Mouse (Mus musculus): ENCODE data around the gene Gm2663.
"Not testable (repeated sequence)": the region's sequence is repeated elsewhere in the genome, so short reads cannot be mapped to it uniquely, and the experiment has no call there.

The Gm2663 gene

DNA sequence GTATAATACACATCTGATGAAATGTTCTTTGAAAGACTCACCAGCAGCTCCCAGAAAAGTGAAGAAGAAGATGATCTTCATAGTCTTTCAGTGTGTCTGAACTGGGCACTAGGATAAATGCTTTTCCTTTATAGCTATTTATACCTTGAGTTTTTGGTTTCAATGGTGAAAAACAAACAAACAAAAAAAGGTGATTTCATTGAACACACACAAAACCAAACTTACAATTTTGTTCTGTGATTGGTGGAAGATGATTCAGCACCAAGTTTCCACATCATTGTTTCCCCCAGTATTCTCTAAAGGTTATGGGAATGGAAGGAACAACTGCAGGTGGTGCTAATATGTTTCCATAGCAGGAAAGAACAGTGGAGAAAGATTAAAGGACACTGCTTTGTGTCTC is at the start of gene Gm2663:
Gene Gm2663 (minus strand): TSS at position 101 of the 400 bp plus-strand sequence.
- not testable (repeated sequence) for DNase-seq (ENCODE audit: low read depth in 2 of 2, low spot score in 2 of 2)

- DNase-seq (ENCODE audit: low read depth in 2 of 2, low spot score in 2 of 2) = no peak
Measured at GRCm38 (mm10) chr6:41048602-41049001, 49.3 kb upstream of the Gm2663 start.

DNA sequence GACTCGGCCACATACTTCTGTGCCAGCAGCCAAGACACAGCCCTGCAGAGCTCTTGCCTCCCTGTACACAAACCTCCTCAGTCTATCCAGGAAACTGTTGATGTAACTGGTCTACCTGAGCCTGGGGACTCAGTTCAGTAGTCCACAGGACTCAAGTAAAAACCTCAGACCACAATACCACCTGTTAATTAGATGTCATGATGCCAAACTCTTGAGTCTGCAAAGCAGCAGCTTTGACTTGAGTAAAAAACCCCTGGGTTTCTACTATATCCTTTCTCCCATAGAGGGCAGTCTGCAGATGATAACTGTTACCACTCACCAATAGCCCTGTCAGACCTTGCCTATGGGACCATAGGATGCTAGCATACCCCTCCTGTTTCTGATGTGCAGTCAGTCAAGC is 48.7 kb upstream of the Gm2663 start:
- no peak for DNase-seq (ENCODE audit: low read depth in 2 of 2, low spot score in 2 of 2)

DNA sequence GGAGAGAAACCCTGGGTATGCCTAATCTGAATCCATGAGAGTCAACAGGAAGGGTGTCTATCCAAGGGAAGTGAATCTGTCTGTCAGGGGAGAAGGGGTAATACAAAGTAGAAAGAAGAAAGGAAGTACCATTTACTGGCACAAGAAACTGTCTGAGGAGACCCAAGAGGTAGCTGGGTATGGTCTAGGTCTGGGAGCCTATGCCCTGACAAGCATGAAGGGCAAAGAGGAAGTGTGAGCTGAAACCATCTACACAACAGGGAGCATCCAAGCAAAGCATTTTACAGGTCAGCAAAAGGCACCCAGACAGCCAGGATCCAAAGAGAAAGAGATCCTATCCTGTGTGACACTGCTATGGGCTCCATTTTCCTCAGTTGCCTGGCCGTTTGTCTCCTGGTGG is 47.9 kb upstream of the Gm2663 start:
- DNase-seq (ENCODE audit: low read depth in 2 of 2, low spot score in 2 of 2) = no peak

GRCm38 (mm10) chr6:41046553-41046952 is 47.3 kb upstream of the Gm2663 start:
- DNase-seq (ENCODE audit: low read depth in 2 of 2, low spot score in 2 of 2) = peak in 1 of 2 experiments; percentile 12

DNA sequence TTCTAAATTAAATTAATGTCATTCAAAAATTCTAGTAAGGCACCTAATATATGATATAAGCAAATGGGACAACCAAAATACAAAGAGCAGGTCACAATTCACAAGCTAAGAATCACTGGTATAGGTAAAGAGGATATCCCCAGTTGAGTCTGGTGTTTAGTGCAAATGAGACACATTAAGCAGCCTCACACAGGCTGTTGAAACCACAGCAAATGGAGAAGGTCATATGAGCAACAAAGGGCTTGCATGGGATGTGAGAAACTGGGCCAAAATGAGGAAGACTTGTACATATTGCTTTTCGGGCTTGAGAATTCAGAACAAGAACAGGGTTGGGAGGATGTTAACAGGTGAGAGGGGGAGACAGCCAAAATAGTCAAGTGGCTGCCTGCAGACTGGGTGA is 45.5 kb upstream of the Gm2663 start:
- no peak for DNase-seq (ENCODE audit: low read depth in 2 of 2, low spot score in 2 of 2)

DNA sequence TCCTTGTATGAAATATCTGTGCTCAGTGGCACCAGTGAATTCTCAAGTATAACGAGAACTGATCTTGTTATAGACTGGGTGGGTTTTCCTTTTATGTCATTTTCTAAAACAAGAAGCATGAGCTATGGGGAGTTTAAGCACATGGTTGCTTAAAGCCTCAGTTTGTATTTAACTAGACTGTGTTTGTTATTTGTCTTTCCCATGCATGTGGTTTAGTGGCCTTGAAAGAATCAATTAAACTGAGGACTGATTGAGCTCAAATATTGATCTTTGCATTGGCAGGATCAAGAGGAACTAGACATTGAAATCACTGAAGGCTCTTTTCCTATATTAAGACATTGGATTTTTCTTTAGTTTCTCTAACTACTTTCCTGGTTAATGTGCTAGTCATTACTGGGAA is 45.0 kb upstream of the Gm2663 start:
- DNase-seq (ENCODE audit: low read depth in 2 of 2, low spot score in 2 of 2) = no peak

DNA sequence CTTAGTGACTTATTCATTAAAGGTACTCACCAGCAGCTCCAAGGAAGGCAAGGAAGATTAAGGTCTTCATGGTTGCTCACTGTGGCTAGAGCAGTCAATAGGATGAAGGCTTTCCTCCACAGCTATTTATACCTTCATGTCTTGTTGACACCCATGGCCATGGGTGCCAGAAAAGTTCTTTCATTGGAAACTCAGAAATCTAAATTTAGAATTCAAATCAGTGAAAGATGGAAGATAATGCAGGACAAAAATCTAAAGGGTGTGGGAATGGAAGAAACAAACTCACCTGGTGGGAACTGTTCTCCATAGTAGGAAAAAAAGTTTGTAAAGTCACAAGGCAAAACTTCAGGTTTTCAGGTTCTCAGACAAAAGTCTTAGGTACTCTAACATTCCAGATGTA is 36.1 kb upstream of the Gm2663 start, which contains the start of gene 2210010C04Rik:
Gene 2210010C04Rik (minus strand): TSS at position 101 of the 400 bp plus-strand sequence.
- DNase-seq (ENCODE audit: low read depth in 2 of 2, low spot score in 2 of 2) = no peak

GRCm38 (mm10) chr6:41032802-41033201 is 33.5 kb upstream of the Gm2663 start:
- DNase-seq (ENCODE audit: low read depth in 2 of 2, low spot score in 2 of 2) = no peak

GRCm38 (mm10) chr6:41032231-41032630 is 33.0 kb upstream of the Gm2663 start:
- DNase-seq (ENCODE audit: low read depth in 2 of 2, low spot score in 2 of 2) = no peak

DNA sequence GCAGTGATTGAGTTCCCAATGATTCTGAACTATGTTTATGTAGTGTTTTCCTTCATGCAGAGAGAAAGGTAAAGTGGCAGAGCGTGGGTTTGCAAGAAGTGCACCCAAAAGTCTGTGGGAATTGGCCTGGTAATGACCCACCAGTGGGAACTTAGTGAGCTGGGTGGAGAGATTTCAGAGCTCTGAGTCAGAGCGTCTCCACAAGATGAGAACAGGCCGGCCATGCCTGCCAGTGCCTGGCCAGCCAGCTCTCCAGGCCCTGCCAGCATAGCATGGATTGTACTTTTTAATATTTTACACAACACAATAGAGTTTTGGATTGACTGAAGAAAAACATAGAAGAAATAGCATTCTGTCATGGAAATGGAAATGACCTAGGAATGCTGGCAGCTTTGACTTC is 31.5 kb upstream of the Gm2663 start:
- DNase-seq (ENCODE audit: low read depth in 2 of 2, low spot score in 2 of 2) = no peak

- DNase-seq (ENCODE audit: low read depth in 2 of 2, low spot score in 2 of 2) = no peak
Measured at GRCm38 (mm10) chr6:41027053-41027452, 27.8 kb upstream of the Gm2663 start.

GRCm38 (mm10) chr6:41025873-41026650 is 26.8 kb upstream of the Gm2663 start:
- DNase-seq (ENCODE audit: low read depth in 2 of 2, low spot score in 2 of 2) = no peak

GRCm38 (mm10) chr6:41019140-41019539 is 19.9 kb upstream of the Gm2663 start:
- DNase-seq (ENCODE audit: low read depth in 2 of 2, low spot score in 2 of 2) = no peak

DNA sequence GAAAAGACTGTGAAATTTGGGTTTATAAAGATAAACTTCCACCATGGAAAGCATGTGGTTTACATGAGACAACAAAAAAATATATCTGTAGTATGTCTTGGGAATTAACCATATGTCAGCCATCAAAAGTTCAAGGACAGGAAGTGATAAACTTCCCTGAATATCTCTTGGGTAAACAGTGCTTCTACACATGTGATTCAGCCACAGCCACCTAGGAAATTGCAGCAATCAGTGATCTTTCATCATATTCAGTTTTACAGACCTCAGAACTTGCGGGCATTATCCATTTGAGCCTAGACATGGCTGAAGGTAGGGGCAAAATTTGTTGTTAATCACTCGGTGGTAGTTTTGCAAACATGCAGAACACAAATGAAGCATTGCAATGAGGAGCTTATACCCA is 19.4 kb upstream of the Gm2663 start:
- DNase-seq (ENCODE audit: low read depth in 2 of 2, low spot score in 2 of 2) = no peak

DNA sequence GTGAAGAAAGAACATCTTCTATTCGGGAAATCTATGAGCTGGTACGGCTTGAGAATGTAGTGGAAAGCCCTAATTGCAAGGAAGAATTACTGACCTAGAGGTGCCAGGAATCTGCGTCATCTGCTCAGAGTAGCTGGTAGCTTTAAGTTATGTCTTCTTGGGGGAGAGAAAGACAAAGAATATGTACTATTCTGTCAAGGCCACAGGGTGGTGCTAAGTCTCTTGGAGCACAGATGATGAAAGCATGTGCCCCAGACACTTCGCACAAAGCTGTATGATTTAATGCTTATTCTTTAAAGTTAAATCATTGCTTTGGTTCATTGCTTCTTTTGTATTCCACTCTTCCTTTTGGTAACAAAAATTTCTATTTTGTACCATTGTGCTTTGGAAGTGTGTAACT is 15.8 kb upstream of the Gm2663 start:
- no peak for DNase-seq (ENCODE audit: low read depth in 2 of 2, low spot score in 2 of 2)

GRCm38 (mm10) chr6:40964454-40964853 is 34.8 kb downstream of the Gm2663 start, which contains the start of gene 1810009J06Rik:
1810009J06Rik (plus strand) TSS chr6:40964754.
- DNase-seq (ENCODE audit: low read depth in 2 of 2, low spot score in 2 of 2) = not testable (repeated sequence)

DNA sequence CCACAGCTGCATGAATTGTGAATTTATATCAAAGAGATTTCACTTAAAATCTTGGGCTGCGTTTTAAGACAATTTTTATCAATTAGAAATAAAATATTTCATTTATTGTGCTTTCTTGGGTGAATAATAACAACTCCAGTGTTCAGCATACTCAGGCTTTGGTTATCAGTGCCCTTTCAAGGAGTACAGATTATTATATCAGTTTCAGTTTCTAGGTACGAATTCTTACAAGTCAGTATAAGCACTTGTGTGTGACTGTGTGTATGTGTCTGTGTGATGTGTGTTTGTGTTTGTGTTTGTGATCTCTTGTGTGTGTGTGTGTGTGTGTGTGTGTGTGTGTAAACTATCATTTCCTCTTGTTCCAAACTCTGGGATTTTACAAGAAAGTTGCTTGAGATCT is 45.6 kb downstream of the Gm2663 start:
- no peak for DNase-seq (ENCODE audit: low read depth in 2 of 2, low spot score in 2 of 2)

GRCm38 (mm10) chr6:40951770-40952169 is 47.5 kb downstream of the Gm2663 start, which contains the start of gene Gm4744:
Gm4744 (minus strand) TSS chr6:40951870.
- DNase-seq (ENCODE audit: low read depth in 2 of 2, low spot score in 2 of 2) = no peak
